Mouse (Mus musculus): ENCODE measurements around the gene Dach1.

Gene Dach1

GRCm38 (mm10) chr14:97847641-97848040 lies 321.9 kb downstream of the Dach1 start:
- DNase-seq (ENCODE audit: low spot score), result no peak

- DNase-seq (ENCODE audit: low spot score), result no peak
These were observed 330.3 kb downstream of the Dach1 start for GRCm38 (mm10) chr14:97839275-97839674.

- no peak for DNase-seq (ENCODE audit: low spot score)
These were observed 339.7 kb downstream of the Dach1 start for GRCm38 (mm10) chr14:97829865-97830264.

- no peak for DNase-seq (ENCODE audit: low spot score)
These were observed 354.9 kb downstream of the Dach1 start for GRCm38 (mm10) chr14:97814555-97815175.

- DNase-seq (ENCODE audit: low spot score), result no peak
These were observed 356.0 kb downstream of the Dach1 start for GRCm38 (mm10) chr14:97813557-97813956.

GRCm38 (mm10) chr14:97795385-97795952 lies 374.1 kb downstream of the Dach1 start:
- no peak for DNase-seq (ENCODE audit: low spot score)

GRCm38 (mm10) chr14:97774135-97774767 lies 395.3 kb downstream of the Dach1 start:
- DNase-seq (ENCODE audit: low spot score), result no peak

- DNase-seq (ENCODE audit: low spot score), result no peak
These were observed 415.2 kb downstream of the Dach1 start for GRCm38 (mm10) chr14:97754400-97754799.

- DNase-seq (ENCODE audit: low spot score), result no peak
These were observed 415.6 kb downstream of the Dach1 start for GRCm38 (mm10) chr14:97753973-97754372.

GRCm38 (mm10) chr14:97743252-97743651 lies 426.3 kb downstream of the Dach1 start:
- DNase-seq (ENCODE audit: low spot score), result no peak

GRCm38 (mm10) chr14:97742785-97743184 lies 426.8 kb downstream of the Dach1 start:
- no peak for DNase-seq (ENCODE audit: low spot score)
